Mouse (Mus musculus) myocyte (in vitro differentiated cells): ENCODE measurements around the gene Fn1.

Experiments used
- CEBPB ChIP-seq: IDR thresholded peaks from 2 replicates; pipeline ENCODE4 v1.6.1; 2011; ENCODE audit warnings: mild to moderate bottlenecking, moderate library complexity; ENCODE audit not compliant: poor library complexity, insufficient read depth, severe bottlenecking
- E2F4 ChIP-seq: IDR thresholded peaks from one replicate; pipeline ENCODE4 v1.6.1; 2011; ENCODE audit warnings: mild to moderate bottlenecking, control low read depth, moderate library complexity; ENCODE audit not compliant: insufficient read depth
- MAX ChIP-seq: IDR thresholded peaks from one replicate; pipeline ENCODE4 v1.6.1; 2011; ENCODE audit warnings: low read depth, mild to moderate bottlenecking, control low read depth
- MYOG ChIP-seq, 3 experiments: IDR thresholded peaks; one replicate each; pipeline ENCODE4 v1.6.1; 2011; ENCODE audit warnings: control low read depth in 2 of 3, low read depth in 2 of 3, mild to moderate bottlenecking in 2 of 3; ENCODE audit not compliant: insufficient read length in 2 of 3, control insufficient read depth in 1 of 3, insufficient read depth in 1 of 3
- POLR2A ChIP-seq: IDR thresholded peaks from one replicate; pipeline ENCODE4 v1.6.1; 2011; ENCODE audit warnings: low read depth, mild to moderate bottlenecking, control low read depth, moderate library complexity; ENCODE audit not compliant: insufficient read length
- TCF12 ChIP-seq: IDR thresholded peaks from one replicate; pipeline ENCODE4 v1.6.1; 2011; ENCODE audit warnings: mild to moderate bottlenecking, control low read depth; ENCODE audit not compliant: poor library complexity, insufficient read depth, severe bottlenecking
- TCF3 ChIP-seq: IDR thresholded peaks from one replicate; pipeline ENCODE4 v1.6.1; 2011; ENCODE audit warnings: low read depth, control low read depth; ENCODE audit not compliant: insufficient read length
- USF1 ChIP-seq: IDR thresholded peaks from one replicate; pipeline ENCODE4 v1.6.1; 2011; ENCODE audit warnings: low read depth, mild to moderate bottlenecking, control low read depth, moderate library complexity

DNA sequence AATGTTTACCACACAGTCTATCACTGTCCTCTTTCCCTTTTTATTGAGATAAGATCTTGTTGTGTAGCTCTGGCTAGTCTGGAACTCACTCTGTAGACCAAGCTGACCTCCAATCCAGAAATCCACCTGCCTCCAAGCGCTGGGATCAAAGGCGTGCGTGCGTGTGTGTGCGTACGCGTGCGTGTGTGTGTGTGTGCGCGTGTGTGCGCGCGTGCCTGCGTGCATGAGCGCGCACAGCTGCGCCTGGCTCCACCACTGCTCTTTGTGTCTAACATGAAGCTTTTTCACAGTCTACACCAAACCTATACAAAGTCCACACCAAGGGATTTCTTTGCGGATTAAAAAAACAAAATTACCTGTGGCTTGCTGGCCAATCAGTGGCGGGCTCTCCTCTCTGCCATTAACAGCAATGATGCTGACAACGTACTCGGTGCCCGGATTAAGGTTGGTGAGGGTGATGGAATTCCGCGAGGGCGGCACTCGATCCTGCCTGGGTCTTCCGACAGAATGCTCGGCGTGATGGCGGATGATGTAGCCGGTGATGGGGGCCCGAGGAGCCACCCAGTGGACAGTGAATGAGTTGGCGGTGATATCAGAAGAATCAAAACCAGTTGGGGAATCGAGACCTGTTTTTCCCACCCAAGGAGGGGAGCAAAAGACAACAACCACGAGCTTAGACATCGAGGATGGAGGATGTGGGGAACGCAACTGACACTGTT lies 43.8 kb downstream of the Fn1 start:
- no peak for TF ChIP-seq TCF12
- TF ChIP-seq CEBPB, result no peak
- TF ChIP-seq E2F4, result no peak
- TF ChIP-seq USF1, result no peak
- peak; percentile 66 for TF ChIP-seq POLR2A
- no peak for TF ChIP-seq MAX
- TF ChIP-seq MYOG (IDR thresholded peaks at IDR 0.05; ENCODE audit: control insufficient read depth in 1 of 3, insufficient read depth in 1 of 3, insufficient read length in 2 of 3, low read depth in 2 of 3), result no peak
- no peak for TF ChIP-seq TCF3
